ENCODE assay signal across 10 mouse cellular contexts in genomic region chr11:72455694-72456093, GRCm38 (mm10). TPM values are rescaled to one million over a fixed set of nuclear protein-coding genes. Genes with fewer than 3 reads are reported as not detected.
DNase-seq lines count a peak whose midpoint lies in the region; ATAC-seq and TF ChIP-seq lines count a peak whose summit lies in the region.
"Had no signal": no experiment of that assay in that cellular context is flagged by ENCODE, and none has a peak within 500 bp of the region (broad histone marks: within the 10 kb centered on the region; RNA-seq: fewer than 3 reads in every experiment).

No protein-coding gene starts in this region.

- H3K9me3 ChIP-seq in forebrain, embryonic 11.5 days (ENCODE audit: control insufficient read depth, low read length): no peaks in the 10 kb centered on the region
- H3K9me3 ChIP-seq in stomach, postnatal 0 days (ENCODE audit: control insufficient read depth, low read length): no peaks in the 10 kb centered on the region

- peak; percentile 82 for DNase-seq in right cerebral cortex, adult 18-20 months
- DNase-seq in right cerebral cortex, postnatal 25 days: no peak
- DNase-seq in forebrain, embryonic 11.5 days (ENCODE audit: low spot score): no peak
- peak; percentile 51 to 63 for DNase-seq in layer of hippocampus, postnatal 10 days (ENCODE audit: low spot score in 2 of 2)
- no peak for DNase-seq in stomach, postnatal 0 days (ENCODE audit: low spot score)
- no peak for DNase-seq in kidney, adult 9 months
- DNase-seq in thymus, postnatal 36 days: no peak

- whole genome bisulfite sequencing in forebrain, embryonic 11.5 days: 28% methylated on average over 5 of the region's 5 CpGs
- 33% methylated on average over 5 of the region's 5 CpGs for WGBS in stomach, postnatal 0 days

- no peak overlapping the region for H3K27ac ChIP-seq in forebrain, embryonic 11.5 days (ENCODE audit: low read depth, low read length)
- no peak overlapping the region for H3K27ac ChIP-seq in stomach, postnatal 0 days (replicated peaks)

- peak overlapping the region; percentile 17; the same call in 1 of the 2 replicates for H3K9ac ChIP-seq in forebrain, embryonic 11.5 days (ENCODE audit: low read length)
- H3K9ac ChIP-seq in stomach, postnatal 0 days (ENCODE audit: low read length): no peak overlapping the region

- H3K4me1 ChIP-seq in forebrain, embryonic 11.5 days (replicated peaks; ENCODE audit: control insufficient read depth, insufficient read depth, low read length): 0 out of 2 replicates have a peak, but pooled peaks cover 2% of the 10 kb centered on the region
- H3K4me1 ChIP-seq in stomach, postnatal 0 days (replicated peaks; ENCODE audit: control insufficient read depth, insufficient read depth): no peaks in the 10 kb centered on the region

- no peak for TF ChIP-seq CTCF in stomach, postnatal 0 days (IDR thresholded peaks at IDR 0.05; ENCODE audit: low read depth)

- no peak overlapping the region for H3K4me2 ChIP-seq in forebrain, embryonic 11.5 days (ENCODE audit: low read depth, low read length, severe bottlenecking)
- no peak overlapping the region for H3K4me2 ChIP-seq in stomach, postnatal 0 days (replicated peaks; ENCODE audit: low read depth)
- H3K4me2 ChIP-seq: heart, embryonic 11.5 days had no signal

- H3K27me3 ChIP-seq in forebrain, embryonic 11.5 days (ENCODE audit: control insufficient read depth, insufficient read depth, low read length): no peaks in the 10 kb centered on the region
- H3K27me3 ChIP-seq in stomach, postnatal 0 days (ENCODE audit: control insufficient read depth, insufficient read depth, low read length): no peaks in the 10 kb centered on the region

- ATAC-seq in forebrain, embryonic 11.5 days (replicated peaks; ENCODE audit: low FRiP score): 0 out of 2 replicates have a peak, but pooled peaks have one; percentile 15
- ATAC-seq in stomach, postnatal 0 days (ENCODE audit: low FRiP score, low TSS enrichment): peak; percentile 11; the same call in 1 of the 2 replicates

- TF ChIP-seq EP300 in stomach, postnatal 0 days (optimal IDR thresholded peaks at IDR 0.05): no peak

- no peak overlapping the region for H3K4me3 ChIP-seq in forebrain, embryonic 11.5 days (ENCODE audit: low read depth, low read length)
- no peak overlapping the region for H3K4me3 ChIP-seq in stomach, postnatal 0 days (ENCODE audit: low read depth, low read length)

- H3K36me3 ChIP-seq in forebrain, embryonic 11.5 days (ENCODE audit: control insufficient read depth, insufficient read depth, low read length): peaks cover 10% of the 10 kb centered on the region; the same call in 1 of the 2 replicates
- peaks cover 10% of the 10 kb centered on the region for H3K36me3 ChIP-seq in stomach, postnatal 0 days (ENCODE audit: control insufficient read depth, insufficient read depth, low read length)

RNA-seq across cellular contexts. Expression of gene Mybbp1a, which starts 14.5 kb away (rescaled TPM):
- 165 and 166 TPM in 2 replicates for polyA plus RNA-seq in forebrain, embryonic 11.5 days (2014; fragmentation: Nextera tagmentation; extraction: Ambion mirVana)
- 10 to 100 TPM; 50.2 to 55.0 TPM for total RNA-seq in layer of hippocampus, postnatal 10 days (2021)
- 52.2 and 57.6 TPM in 2 replicates for polyA plus RNA-seq in stomach, postnatal 0 days (2015; fragmentation: Nextera tagmentation; extraction: Ambion mirVana)

RNA-seq across cellular contexts. Expression of gene Ggt6, which starts 20.4 kb away (rescaled TPM):
- polyA plus RNA-seq in forebrain, embryonic 11.5 days (2014; fragmentation: Nextera tagmentation; extraction: Ambion mirVana): not detected in 2 replicates
- total RNA-seq in layer of hippocampus, postnatal 10 days (2021): not detected
- polyA plus RNA-seq in stomach, postnatal 0 days (2015; fragmentation: Nextera tagmentation; extraction: Ambion mirVana): 12.9 and 13.0 TPM in 2 replicates
- total RNA-seq: common myeloid progenitor, adult 5-6 weeks; megakaryocyte-erythroid progenitor cell, adult 5-6 weeks had no signal
- polyA plus RNA-seq: heart, embryonic 11.5 days had no signal

RNA-seq across cellular contexts. Expression of gene Spns2, which starts 34.0 kb away (rescaled TPM):
- 4.0 and 4.8 TPM in 2 replicates for polyA plus RNA-seq in forebrain, embryonic 11.5 days (2014; fragmentation: Nextera tagmentation; extraction: Ambion mirVana)
- total RNA-seq in layer of hippocampus, postnatal 10 days (2021): 10 to 100 TPM; 58.4 to 59.6 TPM
- polyA plus RNA-seq in stomach, postnatal 0 days (2015; fragmentation: Nextera tagmentation; extraction: Ambion mirVana): 23.6 and 29.6 TPM in 2 replicates

RNA-seq across cellular contexts. Expression of gene Smtnl2, which starts 44.2 kb away (rescaled TPM):
- 5.0 and 7.0 TPM in 2 replicates for polyA plus RNA-seq in forebrain, embryonic 11.5 days (2014; fragmentation: Nextera tagmentation; extraction: Ambion mirVana)
- total RNA-seq in layer of hippocampus, postnatal 10 days (2021): 1 to 10 TPM; 4.5 to 5.0 TPM
- 25.8 and 26.9 TPM in 2 replicates for polyA plus RNA-seq in stomach, postnatal 0 days (2015; fragmentation: Nextera tagmentation; extraction: Ambion mirVana)

Comparison
In these comparisons a context has a peak if more than half of its experiments do, and no peak if none do; other contexts are left out.
1. DNase-seq: peak in right cerebral cortex, adult 18-20 months (single experiment) and layer of hippocampus, postnatal 10 days (2 of 2); none in right cerebral cortex, postnatal 25 days (single experiment), forebrain, embryonic 11.5 days (single experiment), stomach, postnatal 0 days (single experiment), kidney, adult 9 months (single experiment) and thymus, postnatal 36 days (0 of 2).
2. RNA of gene Ggt6, which starts 20.4 kb away (polyA plus RNA-seq): 12.9 to 13.0 TPM in stomach, postnatal 0 days; not detected in forebrain, embryonic 11.5 days; every median in the first group is over 10 times any median in the second.